Mouse (Mus musculus) neural tube, embryonic 15.5 days (tissue): ENCODE measurements at regions not wholly inside any gene's neighbourhood (a gene's known extent, or its start where the extent isn't known, plus 50 kb on each side); places are given as distances from the start of the nearest gene placed in this dataset.
"Not testable (repeated sequence)": the region's sequence is repeated elsewhere in the genome, so short reads cannot be mapped to it uniquely, and the experiment has no call there.

Experiments
- ATAC-seq: fragments of 200-750 bp; cut with Nextera tagmentation; 2 replicates; pipeline ENCODE4 v1.8.0; 2017; ENCODE audit warnings: mild to moderate bottlenecking, moderate TSS enrichment, moderate library complexity; ENCODE audit not compliant: low FRiP score
- H3K27ac ChIP-seq: fragments of 300-500 bp; sonication (generic); replicated peaks from 2 replicates; pipeline ENCODE4 v1.5.1; 2015; ENCODE audit warnings: mild to moderate bottlenecking, inconsistent platforms
- H3K27me3 ChIP-seq: fragments of 300-500 bp; sonication (generic); replicated peaks from 2 replicates; pipeline ENCODE4 v1.6.1; 2015; ENCODE audit warnings: inconsistent platforms
- H3K36me3 ChIP-seq: fragments of 300-500 bp; sonication (generic); 2 replicates; pipeline ENCODE4 v1.6.1; 2015; ENCODE audit warnings: inconsistent platforms
- H3K4me1 ChIP-seq: fragments of 300-500 bp; sonication (generic); 2 replicates; pipeline ENCODE4 v1.6.1; 2015; ENCODE audit warnings: inconsistent platforms
- H3K4me2 ChIP-seq: fragments of 300-500 bp; sonication (generic); 2 replicates; pipeline ENCODE4 v1.6.1; 2015; ENCODE audit warnings: inconsistent platforms, mild to moderate bottlenecking, moderate library complexity
- H3K4me3 ChIP-seq: fragments of 300-500 bp; sonication (generic); replicated peaks from 2 replicates; pipeline ENCODE4 v1.5.1; 2015; ENCODE audit warnings: mild to moderate bottlenecking, inconsistent platforms
- H3K9ac ChIP-seq: fragments of 300-500 bp; sonication (generic); replicated peaks from 2 replicates; pipeline ENCODE4 v1.6.1; 2015; ENCODE audit warnings: mild to moderate bottlenecking, inconsistent platforms
- H3K9me3 ChIP-seq: fragments of 300-500 bp; sonication (generic); replicated peaks from 2 replicates; pipeline ENCODE4 v1.6.1; 2016; ENCODE audit warnings: inconsistent platforms
- WGBS: fragments of 180-500 bp; shearing (Covaris S2); methylation state at CpG from one replicate; pipeline ENCODE4 v1.1.7; 2015; ENCODE audit warnings: mixed read lengths; 5-methylcytosine and 5-hydroxymethylcytosine counted together

DNA sequence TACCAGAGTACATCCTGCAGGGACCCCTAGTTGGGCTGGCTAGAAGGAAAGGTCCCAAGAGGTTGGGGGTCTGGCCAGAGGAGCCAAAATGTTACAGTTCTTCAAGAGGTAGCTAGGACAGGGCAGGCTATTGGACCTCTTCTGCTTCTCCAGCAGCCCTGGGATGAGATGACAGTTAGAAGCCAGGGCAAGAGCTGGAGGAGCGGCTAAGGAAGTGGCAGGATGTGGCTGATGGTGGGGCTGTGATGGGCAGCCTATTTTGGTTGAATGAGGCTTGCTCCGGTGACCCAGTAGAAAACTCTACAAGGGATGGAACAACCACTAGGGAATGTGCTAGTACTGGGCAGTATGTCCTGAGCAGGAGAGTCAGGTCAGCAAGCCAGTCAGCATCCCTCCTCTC is 82.8 kb downstream of the Ddx11 start:
- WGBS: 91% methylated on average over 2 of the region's 2 CpGs

DNA sequence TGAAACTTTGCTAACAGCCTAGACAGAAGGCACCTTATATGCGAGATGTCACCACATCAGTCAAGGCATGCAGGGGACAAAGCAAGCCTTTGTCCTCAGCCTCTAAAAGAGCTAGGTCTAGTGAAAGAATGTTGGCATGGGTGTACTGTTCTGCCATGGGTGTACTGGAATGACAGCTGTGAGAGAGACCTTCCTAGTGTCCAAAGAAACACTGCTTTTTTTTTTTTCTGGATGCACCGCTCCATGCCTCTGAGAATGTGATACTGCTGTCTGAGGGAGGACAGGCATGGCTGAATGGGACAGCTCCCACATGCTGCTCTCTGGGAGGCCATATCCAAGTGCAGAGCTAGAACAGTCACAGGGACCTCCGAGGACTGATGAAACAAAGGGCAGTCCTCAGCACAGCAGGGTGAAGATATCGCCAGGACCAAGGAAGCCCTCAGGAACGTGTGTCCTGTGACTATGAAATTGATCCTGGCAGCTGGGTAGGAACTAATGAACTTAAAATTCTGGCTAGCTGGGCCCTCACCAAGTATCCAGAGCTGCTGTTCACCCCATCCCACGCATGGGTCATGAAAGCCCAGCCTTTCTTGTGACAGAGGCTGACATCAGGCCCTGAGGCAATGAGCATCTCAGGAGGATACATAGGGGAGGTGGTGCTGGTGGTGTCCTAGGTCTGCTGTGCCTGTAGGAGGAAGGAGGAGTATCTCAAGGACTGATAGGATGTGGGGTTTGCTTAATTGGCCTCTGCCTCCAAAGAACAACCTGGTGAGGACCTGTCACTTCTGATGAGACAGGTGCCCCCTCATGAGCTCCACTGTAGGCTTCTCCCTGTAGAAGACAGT is 84.6 kb downstream of the Ddx11 start:
- not testable (repeated sequence) for H3K4me2 ChIP-seq, H3K27ac ChIP-seq, H3K4me1 ChIP-seq, H3K36me3 ChIP-seq, H3K9ac ChIP-seq, H3K4me3 ChIP-seq, H3K9me3 ChIP-seq, H3K27me3 ChIP-seq, ATAC-seq
- 88% methylated on average over 6 of the region's 6 CpGs for WGBS

More for the DNA sequence above, 82.8 kb downstream of the Ddx11 start:
- no peaks in the 10 kb centered on the region for H3K36me3 ChIP-seq
- no peaks in the 10 kb centered on the region for H3K9me3 ChIP-seq
- no peak for ATAC-seq
- no peak overlapping the region for H3K4me3 ChIP-seq
- no peaks in the 10 kb centered on the region for H3K4me1 ChIP-seq
- no peak overlapping the region for H3K4me2 ChIP-seq
- H3K9ac ChIP-seq: no peak overlapping the region
- no peaks in the 10 kb centered on the region for H3K27me3 ChIP-seq
- no peak overlapping the region for H3K27ac ChIP-seq

DNA sequence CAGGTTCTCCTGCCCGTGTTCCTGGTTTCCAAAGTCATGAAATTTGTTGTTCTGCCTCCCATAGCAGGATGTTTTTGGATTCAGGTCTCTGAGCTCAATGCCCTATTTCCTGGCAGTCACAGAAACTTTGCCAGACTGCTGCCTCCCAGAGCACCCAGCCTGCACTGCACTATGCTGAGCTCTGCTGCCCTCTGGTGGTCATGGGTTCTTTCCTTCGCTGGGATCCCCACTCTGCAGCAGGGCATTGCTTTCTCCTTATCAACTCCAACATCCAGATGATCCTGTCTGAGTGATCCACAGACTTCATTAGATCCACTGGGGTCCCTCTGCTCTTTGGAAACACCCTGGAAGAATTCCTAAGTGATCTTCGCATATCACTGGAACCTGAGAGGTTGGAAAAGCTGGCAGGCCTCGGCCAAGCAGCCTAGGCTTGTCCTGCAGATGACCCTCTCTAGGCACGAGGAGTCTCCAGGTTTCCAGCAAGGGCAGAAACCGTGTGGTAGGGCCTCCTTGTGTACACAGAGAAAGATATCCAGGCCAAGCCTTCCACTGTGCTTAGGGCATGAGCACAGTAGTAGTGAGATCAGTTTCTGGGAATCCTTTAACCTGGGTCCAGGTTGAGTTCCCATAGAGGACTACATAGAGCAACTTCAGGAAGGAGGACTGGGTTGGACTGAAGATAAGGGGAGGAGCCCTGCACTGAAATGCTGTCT is 85.6 kb downstream of the Ddx11 start:
- not testable (repeated sequence) for H3K27me3 ChIP-seq, H3K36me3 ChIP-seq, H3K4me3 ChIP-seq, H3K4me1 ChIP-seq, H3K9me3 ChIP-seq, H3K4me2 ChIP-seq, H3K9ac ChIP-seq, H3K27ac ChIP-seq
- WGBS: 52% methylated on average over 4 of the region's 6 CpGs
- peak; percentile 77; the same call in 1 of the 2 replicates for ATAC-seq

DNA sequence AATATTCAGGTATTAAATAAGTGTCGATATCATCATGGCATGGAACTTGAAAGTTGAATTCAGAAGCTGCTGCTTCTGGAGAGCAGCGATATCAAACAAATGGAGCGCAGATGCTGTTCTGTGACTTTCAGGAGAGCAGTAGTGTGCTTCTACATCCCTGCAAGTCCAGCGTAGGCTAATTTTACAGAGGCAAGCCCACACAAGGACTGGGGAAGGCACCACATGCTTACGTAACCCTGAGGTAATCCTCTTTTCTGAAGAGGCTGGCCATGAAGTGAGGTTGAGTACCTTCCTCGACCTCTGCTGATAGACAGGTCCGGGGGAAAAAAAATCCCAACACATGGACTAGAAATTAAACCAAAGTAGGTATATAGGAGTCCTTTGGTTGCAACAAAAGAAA is 88.2 kb downstream of the Ddx11 start:
- WGBS: 91% methylated on average over 7 of the region's 7 CpGs
- H3K9me3 ChIP-seq: no peaks in the 10 kb centered on the region

DNA sequence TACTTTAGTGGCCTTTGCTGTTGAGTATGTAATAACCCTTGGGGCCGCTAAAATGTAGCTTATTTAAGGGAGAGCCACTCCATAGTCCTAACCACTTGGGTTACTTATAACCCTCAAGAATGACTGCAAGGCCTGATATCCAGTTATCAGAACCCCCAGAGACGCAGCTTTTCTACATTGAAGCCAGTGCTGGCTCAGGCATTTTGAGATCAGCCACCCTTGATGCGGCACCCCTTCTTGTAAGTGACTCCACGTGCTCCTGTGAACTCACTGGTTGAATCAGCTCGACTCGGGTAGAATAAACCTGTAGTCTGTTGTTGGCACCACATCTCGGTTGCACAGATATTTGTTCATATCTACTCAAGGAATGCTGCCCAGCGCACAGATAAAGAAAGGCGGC is 89.3 kb downstream of the Ddx11 start:
- H3K4me3 ChIP-seq: no peak overlapping the region
- no peak for ATAC-seq
- H3K4me1 ChIP-seq: no peaks in the 10 kb centered on the region
- H3K27me3 ChIP-seq: no peaks in the 10 kb centered on the region
- 95% methylated on average over 9 of the region's 9 CpGs for WGBS
- H3K27ac ChIP-seq: no peak overlapping the region
- H3K9me3 ChIP-seq: no peaks in the 10 kb centered on the region
- no peak overlapping the region for H3K9ac ChIP-seq
- H3K36me3 ChIP-seq: no peaks in the 10 kb centered on the region
- H3K4me2 ChIP-seq: no peak overlapping the region

More for the DNA sequence above, 88.2 kb downstream of the Ddx11 start:
- Histone ChIP-seq H3K4me3 (no peak overlapping the region), H3K27me3 (no peaks in the 10 kb centered on the region), H3K4me1 (no peaks in the 10 kb centered on the region), H3K27ac (no peak overlapping the region), H3K9ac (no peak overlapping the region), H3K36me3 (no peaks in the 10 kb centered on the region), H3K4me2 (no peak overlapping the region)
- no peak for ATAC-seq

DNA sequence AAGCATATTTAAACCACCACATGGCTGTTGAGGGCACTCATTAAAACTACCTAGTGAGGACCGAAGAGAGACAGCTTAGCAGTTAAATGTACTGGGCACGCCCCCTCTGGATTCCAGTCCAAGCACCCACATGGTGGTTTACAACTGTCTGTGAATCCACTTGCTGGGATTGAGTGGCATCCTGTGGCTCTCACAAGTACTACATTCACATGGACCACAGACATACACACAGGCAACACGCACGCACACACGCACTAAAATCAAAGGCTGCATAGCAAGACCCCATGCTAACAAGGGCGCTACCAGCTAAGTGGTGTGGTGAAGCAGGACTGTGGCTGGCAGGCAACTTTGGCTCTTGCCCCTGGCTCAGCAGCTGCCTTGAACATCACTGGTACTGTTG is 95.0 kb downstream of the Ddx11 start:
- no peak overlapping the region for H3K27ac ChIP-seq
- no peak overlapping the region for H3K9ac ChIP-seq
- no peak overlapping the region for H3K4me3 ChIP-seq
- no peaks in the 10 kb centered on the region for H3K9me3 ChIP-seq
- H3K4me1 ChIP-seq: peaks cover 3% of the 10 kb centered on the region
- ATAC-seq: no peak
- 92% methylated on average over 6 of the region's 6 CpGs for WGBS
- H3K4me2 ChIP-seq: no peak overlapping the region
- no peaks in the 10 kb centered on the region for H3K36me3 ChIP-seq
- H3K27me3 ChIP-seq: no peaks in the 10 kb centered on the region

DNA sequence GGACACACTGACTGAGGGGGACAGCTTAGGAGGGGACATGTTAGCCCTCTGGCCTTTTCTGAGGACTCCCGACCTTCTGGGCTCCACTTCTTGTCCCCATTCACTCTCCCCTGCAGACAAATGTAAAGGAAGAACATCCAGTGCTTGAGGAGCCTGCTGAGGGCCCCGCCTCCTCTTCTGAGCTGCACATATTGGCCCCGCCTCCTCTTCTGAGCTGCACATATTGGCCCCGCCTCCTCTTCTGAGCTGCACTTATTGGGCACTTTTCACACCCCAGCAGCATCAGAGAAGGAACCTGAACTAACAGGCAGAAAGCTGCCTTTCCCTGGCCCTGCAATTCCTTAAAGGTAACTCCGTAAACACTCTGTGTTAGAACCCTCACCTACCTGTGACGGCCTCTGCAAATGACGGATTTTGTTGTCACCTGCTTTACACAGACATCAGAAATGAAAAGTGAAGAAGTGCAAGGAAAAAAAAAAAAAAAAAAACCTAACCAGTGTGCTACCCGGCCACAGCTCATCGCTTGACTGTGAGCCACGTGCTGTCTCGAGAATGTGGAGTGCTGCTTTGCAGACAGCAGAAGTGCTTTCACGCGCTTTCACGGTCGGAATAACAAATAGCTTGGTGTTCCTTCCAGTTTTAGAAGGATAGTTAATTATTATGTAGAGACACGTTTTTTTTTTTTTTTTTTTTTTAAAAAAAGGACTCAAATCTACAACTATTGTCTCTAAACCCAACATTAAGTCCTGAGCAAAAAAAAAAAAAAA is 96.5 kb downstream of the Ddx11 start:
- no peak for ATAC-seq
- Histone ChIP-seq H3K27ac (no peak overlapping the region), H3K4me3 (no peak overlapping the region), H3K27me3 (no peaks in the 10 kb centered on the region), H3K36me3 (no peaks in the 10 kb centered on the region), H3K4me1 (peaks cover 6% of the 10 kb centered on the region), H3K4me2 (no peak overlapping the region), H3K9me3 (no peaks in the 10 kb centered on the region), H3K9ac (no peak overlapping the region)
- 59% methylated on average over 16 of the region's 16 CpGs for WGBS

DNA sequence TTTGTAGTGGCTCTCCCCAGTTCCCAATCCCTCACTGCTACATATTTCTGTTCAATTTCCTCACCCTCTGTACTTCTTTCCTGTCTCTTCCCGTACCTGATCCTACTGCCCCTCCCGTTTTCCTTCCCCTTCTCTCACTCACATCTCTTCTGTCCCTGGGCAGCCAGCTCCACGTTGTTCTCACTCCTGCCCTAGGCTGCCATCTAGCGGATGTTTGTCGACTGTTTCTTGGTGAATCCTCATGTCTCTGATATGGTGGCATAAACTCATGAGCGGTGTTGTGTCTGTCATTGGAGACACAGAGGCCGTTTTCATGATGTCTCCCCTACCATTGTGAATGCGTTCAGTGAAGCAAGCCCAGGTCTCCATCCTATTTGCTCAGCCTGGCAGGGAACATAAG is 97.9 kb downstream of the Ddx11 start:
- H3K9ac ChIP-seq: no peak overlapping the region
- no peak overlapping the region for H3K4me2 ChIP-seq
- WGBS: 9% methylated on average over 8 of the region's 8 CpGs
- no peak overlapping the region for H3K4me3 ChIP-seq
- H3K36me3 ChIP-seq: no peaks in the 10 kb centered on the region
- H3K27ac ChIP-seq: no peak overlapping the region
- no peaks in the 10 kb centered on the region for H3K9me3 ChIP-seq
- H3K27me3 ChIP-seq: no peaks in the 10 kb centered on the region
- ATAC-seq: no peak
- peaks cover 7% of the 10 kb centered on the region for H3K4me1 ChIP-seq

DNA sequence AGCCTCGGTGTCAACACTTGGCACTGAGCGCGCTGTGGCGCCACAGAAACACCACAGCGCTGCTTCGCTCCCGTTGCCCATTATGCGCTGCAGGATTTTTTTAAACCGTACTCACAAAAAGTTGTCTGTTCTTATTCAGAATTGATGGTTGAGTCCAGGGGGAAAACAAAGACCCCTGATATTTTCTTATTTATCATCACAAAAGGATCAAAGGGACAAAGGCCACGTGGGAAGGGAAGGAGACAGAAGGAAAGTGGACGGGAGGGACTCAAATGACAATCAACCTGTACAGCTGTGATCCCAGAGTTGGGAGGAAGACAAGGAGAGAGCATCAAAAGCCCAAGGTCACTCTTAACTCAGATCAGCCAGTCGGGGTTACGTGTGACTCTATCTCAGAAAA is 100.4 kb downstream of the Ddx11 start:
- no peaks in the 10 kb centered on the region for H3K9me3 ChIP-seq
- H3K4me3 ChIP-seq: no peak overlapping the region
- H3K4me1 ChIP-seq: peaks cover 7% of the 10 kb centered on the region
- no peak overlapping the region for H3K27ac ChIP-seq
- WGBS: 66% methylated on average over 13 of the region's 13 CpGs
- H3K4me2 ChIP-seq: no peak overlapping the region
- H3K9ac ChIP-seq: no peak overlapping the region
- ATAC-seq: no peak
- H3K36me3 ChIP-seq: no peaks in the 10 kb centered on the region
- no peaks in the 10 kb centered on the region for H3K27me3 ChIP-seq

DNA sequence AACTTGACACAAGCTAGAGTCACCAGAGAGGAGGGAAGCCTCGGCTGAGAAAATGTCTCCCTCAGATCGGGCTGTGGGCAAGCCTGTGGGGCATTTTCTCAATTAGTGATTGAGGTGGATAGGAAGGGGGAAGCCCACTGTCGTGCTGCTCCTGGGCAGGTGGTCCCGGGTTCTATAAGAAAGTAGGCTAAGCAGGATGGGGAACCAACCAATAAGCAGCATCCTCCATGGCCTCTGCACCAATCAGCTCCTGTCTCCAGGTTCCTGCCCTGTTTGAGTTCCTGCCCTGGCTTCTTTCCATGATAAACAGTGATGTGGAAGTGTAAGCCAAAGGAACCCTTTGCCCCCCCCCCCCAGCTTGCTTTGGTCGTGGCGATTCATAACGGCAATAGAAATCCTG is 100.9 kb downstream of the Ddx11 start:
- WGBS: 56% methylated on average over 7 of the region's 7 CpGs
- Histone ChIP-seq H3K27me3 (no peaks in the 10 kb centered on the region), H3K36me3 (no peaks in the 10 kb centered on the region), H3K4me2 (no peak overlapping the region), H3K27ac (no peak overlapping the region), H3K9ac (no peak overlapping the region), H3K4me1 (peaks cover 7% of the 10 kb centered on the region), H3K9me3 (no peaks in the 10 kb centered on the region), H3K4me3 (no peak overlapping the region)
- ATAC-seq: no peak

DNA sequence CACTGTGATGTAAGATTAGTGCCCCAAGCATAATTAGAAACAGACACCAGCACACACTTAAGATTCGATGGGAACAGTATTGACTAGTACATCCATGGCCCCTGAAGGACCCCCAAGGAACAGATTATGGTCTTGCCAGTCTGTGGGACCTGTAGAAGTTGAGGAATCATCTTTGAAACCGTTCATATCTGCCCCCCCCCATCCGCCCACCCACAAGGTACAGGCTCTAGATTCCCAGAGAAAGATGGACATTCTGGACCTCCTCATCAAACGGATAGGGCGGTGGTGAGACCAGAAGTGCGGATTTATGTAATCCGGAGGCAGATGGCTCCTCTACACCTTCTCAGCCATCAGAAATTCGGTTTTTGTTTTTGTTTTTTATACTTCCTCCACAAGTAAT is 109.1 kb downstream of the Ddx11 start:
- Histone ChIP-seq H3K4me3 (no peak overlapping the region), H3K9ac (no peak overlapping the region), H3K27me3 (no peaks in the 10 kb centered on the region), H3K4me2 (no peak overlapping the region), H3K4me1 (peaks cover 7% of the 10 kb centered on the region), H3K36me3 (no peaks in the 10 kb centered on the region), H3K27ac (no peak overlapping the region), H3K9me3 (no peaks in the 10 kb centered on the region)
- WGBS: 88% methylated on average over 8 of the region's 8 CpGs
- ATAC-seq: no peak
